In genomic region chr9:108796351-108796981, GRCm38 (mm10) we compare ENCODE assay signal across 8 mouse cellular contexts. TPM values are rescaled to one million over a fixed set of nuclear protein-coding genes. Genes with fewer than 3 reads are reported as not detected.
DNase-seq lines count a peak whose midpoint lies in the region; ATAC-seq and TF ChIP-seq lines count a peak whose summit lies in the region.

No protein-coding gene starts in this region.

- H3K4me1 ChIP-seq in intestine, embryonic 16.5 days (ENCODE audit: control insufficient read depth, insufficient read depth, low read length), result peaks cover 30% of the 10 kb centered on the region

- H3K4me3 ChIP-seq in gastrocnemius, adult 2 months, result peak overlapping the region; percentile 60
- H3K4me3 ChIP-seq in intestine, embryonic 16.5 days (ENCODE audit: low read length), result no peak overlapping the region

- H3K27ac ChIP-seq in gastrocnemius, adult 2 months, result peak overlapping the region; percentile 70
- H3K27ac ChIP-seq in intestine, embryonic 16.5 days (ENCODE audit: low read length), result no peak overlapping the region

- WGBS in intestine, embryonic 16.5 days, result 71% methylated on average over 4 of the region's 4 CpGs

- DNase-seq in gastrocnemius, adult 2 months, result peak; percentile 40
- no peak for DNase-seq in gastrocnemius, postnatal 36 days
- DNase-seq in right cerebral cortex, adult 18-20 months, result peak; percentile 63
- no peak for DNase-seq in right cerebral cortex, postnatal 4 days
- DNase-seq in telencephalon, adult 2 months (ENCODE audit: low read depth, low spot score), result peak; percentile 68
- DNase-seq in gastrocnemius, postnatal 4 days (ENCODE audit: low spot score in 2 of 2), result no peak
- no peak for DNase-seq in retina, embryonic 14.5 days (ENCODE audit: low spot score)

- H3K36me3 ChIP-seq in intestine, embryonic 16.5 days (ENCODE audit: control insufficient read depth, insufficient read depth, low read length), result peaks cover 14% of the 10 kb centered on the region

- TF ChIP-seq CTCF in gastrocnemius, adult 2 months (IDR thresholded peaks at IDR 0.05), result no peak

- intact Hi-C loops in gastrocnemius, adult 2 months (cut with DNase I), result no loop called here
- intact Hi-C loops in gastrocnemius, postnatal 36 days (cut with DNase I), result no loop called here

- H3K27me3 ChIP-seq in intestine, embryonic 16.5 days (replicated peaks; ENCODE audit: control insufficient read depth, insufficient read depth, low read length), result no peaks in the 10 kb centered on the region

- H3K9me3 ChIP-seq in intestine, embryonic 16.5 days (ENCODE audit: control insufficient read depth, low read length), result no peaks in the 10 kb centered on the region

- peak overlapping the region; percentile 27 for H3K4me2 ChIP-seq in intestine, embryonic 16.5 days (ENCODE audit: low read depth, low read length)

- 0 out of 2 replicates have a peak overlapping the region, but pooled peaks have one; percentile 6 for H3K9ac ChIP-seq in intestine, embryonic 16.5 days (ENCODE audit: low read depth, low read length)

- ATAC-seq in intestine, embryonic 16.5 days, result no peak

RNA-seq across cellular contexts. Expression of gene Nckipsd, which starts 11.7 kb away (rescaled TPM):
- total RNA-seq in gastrocnemius, adult 2 months (2021), result 1 to 10 TPM; 3.6 to 5.3 TPM
- 1 to 10 TPM; 2.8 to 3.2 TPM for total RNA-seq in gastrocnemius, postnatal 36 days (2021)
- 11.3 and 14.5 TPM in 2 replicates for polyA plus RNA-seq in intestine, embryonic 16.5 days (2015; fragmentation: Nextera tagmentation; extraction: Ambion mirVana)
- 1 to 10 TPM; 6.6 to 9.2 TPM for total RNA-seq in gastrocnemius, postnatal 4 days (2021)

RNA-seq across cellular contexts. Expression of gene Ip6k2, which starts 12.9 kb away (rescaled TPM):
- 10 to 100 TPM; 16.0 to 16.7 TPM for total RNA-seq in gastrocnemius, adult 2 months (2021)
- total RNA-seq in gastrocnemius, postnatal 36 days (2021), result 10 to 100 TPM in 1 of 2 experiments, 1 to 10 TPM in 1; 9.9 to 14.5 TPM
- 57.2 and 59.4 TPM in 2 replicates for polyA plus RNA-seq in intestine, embryonic 16.5 days (2015; fragmentation: Nextera tagmentation; extraction: Ambion mirVana)
- 10 to 100 TPM; 43.7 to 44.3 TPM for total RNA-seq in gastrocnemius, postnatal 4 days (2021)

RNA-seq across cellular contexts. Expression of gene Celsr3, which starts 29.7 kb away (rescaled TPM):
- under 1 TPM in 1 of 2 experiments, not detected in 1; 0.05 TPM for total RNA-seq in gastrocnemius, adult 2 months (2021)
- total RNA-seq in gastrocnemius, postnatal 36 days (2021), result not detected
- 0.47 and 0.61 TPM in 2 replicates for polyA plus RNA-seq in intestine, embryonic 16.5 days (2015; fragmentation: Nextera tagmentation; extraction: Ambion mirVana)
- total RNA-seq in gastrocnemius, postnatal 4 days (2021), result under 1 TPM; 0.22 to 0.31 TPM

RNA-seq across cellular contexts. Expression of gene Slc26a6, which starts 56.6 kb away (rescaled TPM):
- total RNA-seq in gastrocnemius, adult 2 months (2021), result 10 to 100 TPM; 15.7 to 21.2 TPM
- total RNA-seq in gastrocnemius, postnatal 36 days (2021), result 10 to 100 TPM; 16.5 to 19.3 TPM
- polyA plus RNA-seq in intestine, embryonic 16.5 days (2015; fragmentation: Nextera tagmentation; extraction: Ambion mirVana), result 75.9 and 94.2 TPM in 2 replicates
- 10 to 100 TPM in 1 of 2 experiments, 1 to 10 TPM in 1; 9.8 to 11.2 TPM for total RNA-seq in gastrocnemius, postnatal 4 days (2021)

Comparison
In these comparisons a context has a peak if more than half of its experiments do, and no peak if none do; other contexts are left out.
1. DNase-seq: peak in gastrocnemius, adult 2 months (single experiment), right cerebral cortex, adult 18-20 months (single experiment) and telencephalon, adult 2 months (single experiment); none in gastrocnemius, postnatal 36 days (0 of 2), right cerebral cortex, postnatal 4 days (single experiment), gastrocnemius, postnatal 4 days (0 of 2) and retina, embryonic 14.5 days (single experiment).